Mouse (Mus musculus): ENCODE measurements at regions not wholly inside any gene's neighbourhood (a gene's known extent, or its start where the extent isn't known, plus 50 kb on each side); places are given as distances from the start of the nearest gene placed in this dataset.
A peak's percentile ranks its signal among the peaks of the same experiment; 100 is the strongest.

DNA sequence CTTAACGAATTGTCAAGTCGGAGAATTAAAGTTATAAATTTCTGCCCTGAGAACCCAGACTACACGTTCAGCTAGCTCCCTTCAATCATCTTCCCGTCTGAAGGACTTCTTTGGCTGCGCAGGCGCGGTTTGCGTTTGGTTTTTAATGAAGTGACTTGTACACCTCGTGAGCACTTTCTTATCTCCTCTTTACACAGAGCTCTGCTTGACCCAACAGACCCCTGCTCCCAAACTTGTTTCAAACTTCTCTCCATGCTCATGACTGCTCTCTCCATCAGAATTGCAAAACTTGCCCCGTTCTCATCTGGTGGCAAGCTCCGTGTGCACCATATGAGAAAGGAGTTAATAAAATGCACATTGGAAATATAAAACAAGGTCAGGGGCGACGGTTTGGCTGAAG lies 257.2 kb upstream of the Nt5e start:
- DNase-seq (ENCODE audit: low spot score) = no peak

DNA sequence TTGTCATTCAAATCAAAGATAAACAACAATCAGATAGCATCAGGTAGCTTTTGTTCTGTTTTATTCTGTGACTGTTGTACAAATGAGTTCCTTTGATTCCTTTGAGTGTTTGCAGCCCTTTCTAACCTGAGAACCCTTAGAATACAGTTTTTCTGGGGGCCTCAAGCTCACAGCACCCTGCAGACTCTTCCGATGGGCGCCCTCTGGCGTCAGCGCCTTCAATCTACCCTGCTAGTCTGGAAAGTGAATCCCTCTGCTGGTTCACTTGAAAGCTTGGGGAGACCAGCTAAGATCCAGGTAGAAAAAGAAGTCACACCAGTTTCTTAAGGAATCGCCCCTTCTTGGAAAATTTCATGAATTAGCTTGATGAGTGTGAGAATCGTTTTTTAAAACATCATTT lies 253.8 kb upstream of the Nt5e start:
- peak; percentile 74 for DNase-seq (ENCODE audit: low spot score)

DNA sequence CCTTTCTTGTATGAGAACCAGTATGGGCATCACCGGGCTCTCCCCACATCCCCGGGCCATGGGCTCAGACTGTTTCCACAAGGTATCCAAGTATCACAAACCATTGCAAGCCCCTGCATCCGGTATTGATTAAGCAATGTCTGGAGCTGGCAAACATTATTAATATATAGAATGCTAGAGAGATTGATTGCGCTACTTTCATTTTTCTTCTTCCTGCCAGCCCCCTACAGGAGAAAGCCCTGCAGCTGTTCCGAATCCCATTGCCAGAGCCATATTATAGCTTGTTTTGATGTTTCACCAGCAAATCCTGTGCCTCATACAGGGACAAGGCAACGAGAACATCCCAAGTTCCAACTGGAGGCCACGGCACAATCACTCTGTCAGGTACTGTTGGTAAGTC lies 253.4 kb upstream of the Nt5e start:
- DNase-seq (ENCODE audit: low spot score) = no peak

DNA sequence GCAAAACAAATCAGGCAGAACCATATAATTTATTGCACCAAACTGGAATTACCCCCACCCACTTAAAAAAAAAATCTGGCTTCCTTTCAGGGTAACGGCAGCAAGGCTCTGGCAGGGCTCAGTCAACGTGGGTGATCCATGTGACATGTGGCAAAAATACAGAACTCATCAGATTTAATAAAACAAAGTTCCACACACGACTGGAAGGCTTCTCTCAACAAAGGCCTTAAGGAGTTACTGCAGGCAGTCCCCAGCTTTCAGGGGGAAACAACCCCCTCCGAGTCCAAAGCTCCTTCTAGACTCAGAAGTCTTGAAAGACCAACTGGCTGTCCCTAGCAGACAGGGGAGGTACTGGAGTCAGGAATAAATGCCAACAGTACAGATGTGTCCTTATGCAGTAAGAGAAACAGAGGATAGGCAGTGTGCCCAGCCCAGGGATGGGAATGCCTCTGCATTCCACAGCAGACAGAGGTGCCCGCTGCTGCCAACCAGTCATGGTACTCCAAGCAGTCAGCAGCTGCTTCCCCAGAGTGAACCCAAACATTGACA lies 244.0 kb upstream of the Nt5e start:
- no peak for DNase-seq (ENCODE audit: low spot score)

DNA sequence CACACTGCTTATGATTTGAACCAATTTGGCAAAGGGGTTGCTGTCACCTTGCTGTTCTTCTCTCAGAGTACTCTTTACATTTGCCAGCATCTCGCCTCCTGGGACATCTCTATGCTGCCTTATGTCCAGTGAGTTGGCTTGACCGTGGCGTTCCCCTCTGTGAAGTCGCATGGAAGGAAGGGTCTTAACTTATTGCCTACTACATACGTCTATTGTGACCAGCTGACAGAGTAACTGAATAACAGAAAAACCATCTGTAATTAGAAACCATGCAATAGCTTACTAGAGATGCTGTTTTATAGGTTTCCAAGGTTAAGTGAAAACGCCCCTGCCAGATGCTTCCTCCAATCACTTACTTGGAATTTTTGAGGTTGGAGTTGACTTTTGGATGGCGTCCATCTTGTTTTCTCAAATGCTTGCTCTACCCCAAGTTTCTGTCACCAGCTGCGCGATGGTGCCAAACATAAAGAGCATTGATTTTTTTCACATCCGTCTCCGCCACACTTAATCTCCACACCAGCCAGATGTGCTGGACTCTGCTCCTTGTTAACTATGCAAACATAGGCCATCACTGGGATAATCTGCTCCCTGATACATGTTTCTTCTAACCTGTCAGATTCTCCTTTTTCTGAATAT lies 241.7 kb upstream of the Nt5e start:
- DNase-seq (ENCODE audit: low spot score) = no peak

DNA sequence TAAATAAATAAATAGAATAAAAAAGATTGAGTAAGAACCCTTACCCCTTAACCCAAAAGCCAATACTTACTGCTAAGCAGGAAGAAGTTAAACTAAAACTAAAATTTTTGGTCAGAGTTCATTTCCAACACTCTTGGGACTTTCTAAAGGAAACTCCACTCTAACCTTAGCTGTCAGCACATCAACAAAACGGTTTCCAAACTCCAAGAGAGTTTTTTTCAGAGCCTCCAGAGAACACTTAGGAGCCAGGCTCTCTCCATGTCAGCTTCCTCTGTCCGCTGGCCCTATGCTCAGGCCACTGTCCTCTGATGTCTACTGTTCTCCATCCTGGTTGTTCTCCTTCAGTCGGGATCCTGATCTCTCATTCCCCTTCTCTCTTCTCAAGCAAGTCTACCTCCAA lies 241.1 kb upstream of the Nt5e start:
- DNase-seq (ENCODE audit: low spot score) = no peak

DNA sequence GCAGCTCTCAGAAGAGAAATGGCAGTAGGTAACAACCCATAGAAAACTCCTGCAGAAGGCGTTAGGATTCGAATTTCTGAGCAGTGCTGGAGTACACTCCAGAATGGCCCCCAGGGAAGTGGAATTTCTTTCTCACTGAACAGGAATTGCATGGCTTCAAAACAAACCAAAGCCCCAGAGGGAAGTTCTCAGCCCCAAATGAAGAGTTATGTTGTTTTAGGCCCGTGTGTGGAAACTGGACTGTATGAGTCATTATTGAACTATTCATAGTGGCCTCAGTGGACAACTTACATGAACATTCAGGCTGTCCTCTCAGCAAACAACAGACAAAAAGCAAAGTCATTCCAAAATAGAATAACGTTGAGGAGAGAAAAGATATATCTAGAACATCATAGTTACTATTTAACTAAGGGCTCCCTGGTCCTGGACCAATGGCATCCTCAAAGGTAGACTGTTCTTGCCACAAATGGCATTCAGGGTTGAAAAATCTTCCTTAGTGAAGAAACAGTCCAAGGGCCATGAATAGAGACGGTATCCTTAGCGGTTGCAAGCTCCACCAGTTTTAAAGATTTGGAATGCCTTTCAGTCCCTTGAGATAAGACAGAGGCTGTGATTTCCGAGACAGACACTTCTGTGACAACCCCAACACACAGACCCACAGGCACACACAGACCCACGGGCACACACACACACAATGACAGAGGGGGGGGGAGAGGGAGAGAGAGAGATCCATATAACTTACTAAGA lies 235.0 kb upstream of the Nt5e start:
- no peak for DNase-seq (ENCODE audit: low spot score)

DNA sequence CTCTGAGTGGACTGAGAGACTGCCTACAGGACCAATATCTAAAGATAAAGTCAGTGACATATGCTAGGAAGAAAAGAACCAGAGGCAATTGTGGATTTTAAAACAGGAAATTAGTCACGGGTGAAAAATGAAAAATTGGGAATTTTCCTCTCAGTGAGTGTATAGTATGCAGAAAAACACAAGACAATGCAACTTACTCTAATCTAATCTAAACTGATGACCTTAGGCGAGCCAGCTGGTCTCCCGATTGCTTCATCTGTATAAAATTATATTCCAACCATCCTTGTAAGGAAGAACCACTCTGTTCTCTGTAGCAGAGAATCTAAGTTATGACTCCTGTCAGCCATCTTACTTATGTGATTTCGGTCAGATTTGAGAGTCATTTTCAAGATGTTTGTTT lies 234.4 kb upstream of the Nt5e start:
- no peak for DNase-seq (ENCODE audit: low spot score)

DNA sequence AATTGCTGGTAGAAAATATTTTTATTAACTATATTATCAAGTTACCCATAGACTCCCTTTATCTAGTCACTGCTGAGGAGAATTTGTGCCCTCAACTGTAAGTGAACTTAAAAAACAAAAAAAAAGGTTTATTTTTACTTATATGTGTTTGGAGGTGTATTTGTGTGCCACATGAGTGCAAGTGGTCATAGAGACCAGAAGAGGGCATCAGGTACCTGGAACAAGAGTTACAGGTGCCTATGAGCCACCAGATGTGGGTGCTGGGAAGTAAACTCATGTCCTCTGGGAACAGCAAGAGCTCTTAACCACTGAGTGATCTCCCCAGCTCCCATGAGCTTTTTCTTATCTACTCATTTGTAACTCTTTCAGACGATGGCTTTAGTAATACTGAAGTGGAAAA lies 213.9 kb upstream of the Nt5e start:
- DNase-seq (ENCODE audit: low spot score) = no peak

DNA sequence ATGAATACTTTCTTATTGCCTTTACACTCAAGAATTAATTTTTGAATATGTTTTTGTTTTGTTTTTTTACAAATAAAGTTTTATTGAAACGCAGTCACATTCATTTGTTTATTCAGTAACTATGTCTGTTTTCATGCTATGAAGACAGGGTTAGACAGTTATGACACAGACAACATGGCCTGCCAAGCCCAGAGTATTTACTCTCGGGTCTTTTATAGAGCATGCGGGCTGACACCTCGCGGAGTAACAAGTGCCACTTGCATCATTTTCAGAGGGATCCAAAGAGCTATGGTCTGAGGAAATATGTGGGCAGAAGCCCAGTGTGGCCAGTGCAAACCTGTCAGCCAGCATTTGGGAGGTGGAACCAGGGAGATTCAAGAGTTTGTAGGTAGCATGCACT lies 206.5 kb upstream of the Nt5e start:
- DNase-seq (ENCODE audit: low spot score) = no peak

DNA sequence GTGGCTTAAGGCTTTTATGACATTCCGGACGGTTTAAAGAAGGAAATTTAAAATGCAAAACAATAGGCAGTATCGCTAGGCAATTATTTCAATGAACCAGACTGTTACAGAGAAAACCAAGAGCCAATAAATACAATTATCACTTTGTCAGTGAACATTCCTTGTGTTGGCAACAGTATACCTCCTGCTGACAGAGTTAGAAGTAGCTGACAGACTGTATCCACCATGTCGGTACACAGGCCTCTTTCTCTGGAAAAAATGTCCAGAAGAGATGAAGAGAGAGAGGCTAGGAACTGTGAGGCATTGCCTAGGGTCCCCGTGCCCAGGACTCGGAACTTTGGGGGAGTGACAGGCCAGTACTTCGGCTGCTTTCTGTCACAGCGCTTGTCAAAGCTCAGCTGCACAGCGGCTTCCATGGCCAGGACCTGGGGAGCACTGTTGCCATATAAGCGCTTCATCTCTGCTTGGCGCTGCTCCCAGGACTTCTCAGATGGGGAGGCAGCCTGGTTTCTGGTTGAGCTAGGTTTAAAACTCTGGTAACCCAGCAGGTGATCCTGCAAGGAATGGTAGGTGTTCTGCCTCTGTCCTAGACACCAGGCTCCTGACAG lies 205.9 kb upstream of the Nt5e start:
- DNase-seq (ENCODE audit: low spot score) = no peak

DNA sequence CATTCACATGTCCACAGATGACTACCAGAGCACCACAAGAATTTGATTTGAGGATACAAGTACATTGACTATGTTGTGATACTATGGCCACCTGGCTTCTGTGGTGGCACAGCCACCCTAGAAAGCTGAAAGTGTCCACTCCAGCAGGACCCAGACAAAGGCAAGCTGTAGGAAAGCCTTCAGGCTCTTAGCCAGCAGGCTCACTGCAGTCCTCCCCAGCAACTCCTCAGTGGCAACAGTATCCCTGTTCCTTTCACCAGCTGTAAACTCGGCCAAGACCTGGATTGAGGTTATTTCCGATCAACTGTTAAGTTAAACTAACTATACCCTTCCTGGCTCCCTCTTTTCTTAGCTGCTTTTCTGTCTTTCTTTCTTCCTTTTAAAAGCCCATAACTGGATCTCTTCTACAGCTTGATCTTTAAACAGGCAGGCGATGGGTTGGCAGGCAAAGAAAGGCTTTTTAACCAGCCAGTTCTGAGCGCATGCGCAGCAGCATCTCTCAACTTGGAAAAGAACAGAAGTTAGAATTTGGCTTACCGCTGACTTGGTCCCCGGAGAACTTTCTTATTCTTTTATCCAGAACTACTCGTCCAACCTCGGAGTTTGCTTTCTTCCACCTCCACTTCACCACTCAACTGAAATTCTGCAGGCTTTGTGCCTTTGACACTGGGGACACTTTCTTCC lies 202.5 kb upstream of the Nt5e start:
- peak; percentile 53 for DNase-seq (ENCODE audit: low spot score)

DNA sequence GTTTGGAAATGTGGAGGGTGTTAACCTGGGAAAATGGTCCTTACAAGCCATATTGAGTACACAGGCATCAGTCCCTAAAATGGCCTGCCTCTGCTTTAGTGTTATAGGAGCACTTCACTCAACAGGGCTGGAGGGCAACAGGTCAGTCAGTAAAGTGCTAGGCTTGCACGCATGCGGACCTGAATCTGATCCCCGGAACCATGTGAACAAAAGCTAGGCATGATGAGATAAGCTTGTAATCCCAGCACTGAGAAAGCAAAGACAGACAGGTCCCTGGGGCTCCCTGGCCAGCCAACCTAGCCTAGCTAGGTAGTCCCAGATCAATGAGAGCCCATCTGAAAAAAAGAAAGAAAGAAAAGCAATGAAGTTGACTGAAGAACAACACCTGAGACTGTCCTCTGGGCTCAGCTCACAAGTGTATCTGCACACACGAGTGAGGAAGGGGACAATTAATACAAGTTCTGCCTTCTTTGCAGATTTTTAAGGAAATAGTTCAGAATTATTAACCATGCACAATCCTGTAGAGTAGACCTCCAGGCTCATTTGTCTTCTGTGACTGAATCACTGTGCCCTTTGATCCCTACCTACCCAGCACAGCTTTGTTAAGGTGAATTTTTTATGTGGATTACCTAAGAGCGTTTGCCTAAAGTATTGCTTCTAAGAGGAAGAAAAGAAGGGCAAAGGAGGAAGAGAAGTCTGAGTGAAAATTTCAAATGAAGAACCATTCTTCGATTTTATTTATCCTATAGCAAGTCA lies 163.8 kb upstream of the Nt5e start:
- no peak for DNase-seq (ENCODE audit: low spot score)

DNA sequence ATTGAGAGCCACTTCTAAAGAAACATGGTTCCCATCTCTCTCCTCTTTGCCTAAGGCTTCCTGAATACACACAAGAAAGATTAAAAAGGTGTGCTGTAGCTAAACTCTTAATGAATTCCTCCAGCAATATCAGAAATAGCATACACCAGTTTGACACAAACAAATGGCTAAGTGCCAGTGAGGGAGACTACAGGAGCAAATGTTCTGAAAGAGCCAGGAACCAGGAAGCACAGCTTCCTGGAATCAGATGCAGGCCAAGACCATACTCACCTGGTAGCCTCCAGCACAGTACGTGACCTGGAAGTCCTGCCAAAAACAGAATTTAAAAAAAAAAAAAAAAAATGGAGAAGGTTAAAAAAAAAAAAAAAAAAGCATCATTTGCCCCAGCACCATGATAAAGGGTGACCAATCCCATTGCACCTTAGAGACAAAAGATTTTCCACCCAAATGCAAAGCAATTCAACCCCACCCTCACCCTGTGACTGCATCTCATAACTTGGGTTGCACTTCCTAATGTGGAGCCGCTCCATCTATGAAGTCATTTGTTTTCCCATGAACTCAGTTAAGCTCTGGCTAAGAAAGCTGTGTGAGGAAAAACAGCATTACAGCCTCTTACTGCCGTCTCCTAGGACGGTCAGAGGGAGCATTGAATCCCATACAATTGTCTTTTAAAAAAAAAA lies 149.3 kb upstream of the Nt5e start:
- no peak for DNase-seq (ENCODE audit: low spot score)

DNA sequence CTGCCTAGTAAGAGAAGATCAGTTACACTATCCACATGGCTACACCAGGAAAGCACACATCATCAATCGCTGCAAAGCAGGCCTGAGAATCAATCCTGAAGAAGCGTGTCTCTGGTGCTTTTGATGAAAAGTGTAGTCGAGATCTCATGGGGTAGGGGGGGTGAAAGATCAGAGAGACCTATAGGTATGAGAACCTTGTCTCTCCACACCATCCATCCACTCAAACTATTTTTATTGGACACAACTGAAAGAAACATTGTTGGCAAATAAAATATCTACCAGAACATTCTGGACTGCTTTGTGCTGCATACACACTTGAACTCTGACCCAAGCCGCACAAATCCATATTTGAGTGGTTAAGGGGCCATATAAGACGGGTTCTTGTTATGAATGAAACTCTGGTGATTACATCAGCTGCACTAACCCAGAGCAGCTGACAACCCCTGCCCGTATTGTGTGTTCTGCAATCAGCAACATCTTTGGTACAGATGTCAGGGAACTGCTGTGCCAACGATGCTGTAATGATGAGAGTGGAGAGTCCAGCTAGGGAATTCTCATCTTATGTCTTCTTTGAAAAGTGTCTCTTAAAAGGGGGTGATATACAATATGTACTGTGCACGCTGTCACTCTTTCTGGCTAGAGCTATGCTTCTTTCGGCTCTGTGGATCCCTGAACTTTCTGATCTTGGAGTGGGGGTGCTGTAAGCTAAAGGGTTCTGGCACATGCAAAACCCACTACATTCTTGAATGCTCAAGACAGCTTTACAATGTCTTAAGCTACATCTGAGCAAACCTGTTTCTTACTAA lies 145.6 kb upstream of the Nt5e start:
- DNase-seq (ENCODE audit: low spot score) = no peak

DNA sequence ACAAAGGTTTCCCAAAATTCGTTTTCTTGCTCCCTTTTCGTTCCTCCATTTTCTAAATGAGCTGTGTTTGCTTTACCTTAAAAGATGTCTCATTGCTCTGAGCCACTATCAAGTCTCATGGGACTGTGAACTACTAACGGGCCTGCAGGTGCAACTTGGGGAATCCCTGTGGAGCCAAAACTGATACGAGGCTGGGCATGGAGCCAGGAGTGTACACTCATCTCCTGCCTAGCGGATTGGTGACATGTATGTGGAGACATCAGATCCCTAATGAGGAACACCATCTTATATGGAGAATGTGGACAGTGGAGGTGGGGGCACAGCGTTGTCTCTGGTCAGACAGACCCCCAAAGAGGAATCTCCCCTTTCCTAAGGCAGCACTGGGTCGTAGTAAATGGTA lies 119.6 kb upstream of the Nt5e start:
- DNase-seq (ENCODE audit: low spot score) = no peak

DNA sequence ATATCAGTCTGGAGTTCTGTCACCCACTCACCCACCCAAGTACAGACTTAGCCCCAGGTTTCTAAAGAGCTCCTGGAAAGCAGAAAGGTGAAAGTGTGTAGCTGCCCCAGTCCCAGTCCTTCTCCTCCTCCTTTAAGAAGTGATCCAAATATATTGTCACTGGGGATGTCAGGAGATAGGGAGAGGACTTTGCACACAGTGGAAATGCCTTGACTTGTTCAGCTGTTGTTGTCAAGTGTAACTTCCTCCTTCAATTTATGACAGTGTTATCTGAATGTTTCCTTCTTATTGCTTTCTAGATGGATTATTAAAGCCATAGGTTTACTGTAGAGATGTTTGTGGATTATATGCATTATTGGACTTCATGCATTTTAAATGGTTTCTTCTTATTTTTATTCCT lies 119.0 kb upstream of the Nt5e start:
- DNase-seq (ENCODE audit: low spot score) = no peak

DNA sequence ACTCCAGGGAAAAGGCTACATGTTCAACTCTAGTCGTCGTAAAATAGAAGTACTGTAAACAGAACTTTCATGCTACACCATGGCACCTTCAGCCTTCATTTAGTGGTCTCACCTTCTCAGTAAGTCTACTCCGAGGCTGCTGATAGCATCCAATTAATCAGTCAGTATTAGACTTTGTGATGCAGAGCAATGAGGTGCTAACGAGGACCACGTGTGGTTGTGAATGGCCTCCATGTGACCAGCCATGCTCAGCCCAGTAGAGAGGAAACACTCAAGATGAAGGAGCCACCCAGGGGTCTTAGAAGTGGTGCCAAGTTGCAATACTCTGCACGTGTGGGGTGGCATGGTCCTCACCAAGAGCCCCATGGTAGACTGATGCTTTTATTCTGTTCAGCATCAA lies 112.2 kb upstream of the Nt5e start:
- DNase-seq (ENCODE audit: low spot score) = no peak

DNA sequence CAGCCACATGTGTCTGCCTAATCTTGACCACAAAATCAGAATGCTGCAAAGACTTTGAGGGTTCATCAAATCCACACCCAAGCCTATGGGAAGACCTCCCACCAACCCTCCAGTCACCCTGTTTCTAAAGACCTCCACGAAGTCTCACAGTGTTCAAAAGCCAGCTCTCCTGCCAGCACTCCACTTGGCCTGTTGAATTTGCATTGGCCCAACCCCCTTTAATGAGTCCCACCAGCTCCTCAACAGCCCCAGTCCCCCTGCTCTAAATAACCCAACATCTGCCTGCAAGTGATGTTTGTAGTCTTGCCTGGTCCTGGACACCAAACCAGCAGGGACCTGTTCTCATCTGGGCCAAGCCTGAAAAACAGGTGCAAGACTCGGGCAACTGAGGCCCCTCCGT lies 106.6 kb upstream of the Nt5e start:
- no peak for DNase-seq (ENCODE audit: low spot score)

DNA sequence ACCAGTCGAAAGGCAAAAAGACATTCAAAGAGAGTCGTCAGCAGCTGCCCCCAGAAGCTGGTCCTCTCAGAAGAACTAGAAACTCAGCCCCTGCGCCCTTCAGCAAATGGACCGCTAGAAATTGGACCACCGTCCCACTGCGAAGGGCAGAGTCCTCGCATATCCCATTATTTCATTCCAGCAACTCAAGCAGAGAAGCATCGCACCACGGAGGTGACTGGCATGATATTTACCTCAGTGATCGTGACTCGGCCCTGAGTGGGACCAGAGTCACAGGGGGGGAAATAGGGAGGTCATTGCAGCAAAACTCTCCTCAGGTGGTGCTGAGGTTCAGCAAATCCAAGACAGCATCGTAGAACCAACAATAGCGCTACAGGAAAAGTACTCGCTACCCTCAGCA lies 105.7 kb upstream of the Nt5e start:
- DNase-seq (ENCODE audit: low spot score) = no peak

Data from testis, postnatal 10 days (tissue).